Mouse (Mus musculus): ENCODE measurements around the gene Lamb2.

Lamb2 gene

GRCm38 (mm10) chr9:108491286-108491580 lies 11.7 kb downstream of the Lamb2 start:
- DNase-seq (ENCODE audit: low spot score in 2 of 2) = no peak

- DNase-seq (ENCODE audit: low spot score in 2 of 2) = peak; percentile 55 to 76
Observed at GRCm38 (mm10) chr9:108492043-108492750, 12.7 kb downstream of the Lamb2 start.

GRCm38 (mm10) chr9:108493246-108493645 lies 13.7 kb downstream of the Lamb2 start:
- no peak for DNase-seq (ENCODE audit: low spot score in 2 of 2)

GRCm38 (mm10) chr9:108494146-108494825 lies 14.8 kb downstream of the Lamb2 start:
- no peak for DNase-seq (ENCODE audit: low spot score in 2 of 2)

GRCm38 (mm10) chr9:108494905-108495304 lies 15.4 kb downstream of the Lamb2 start:
- DNase-seq (ENCODE audit: low spot score in 2 of 2) = no peak

GRCm38 (mm10) chr9:108499231-108499630 lies 19.7 kb downstream of the Lamb2 start:
- no peak for DNase-seq (ENCODE audit: low spot score in 2 of 2)

- DNase-seq (ENCODE audit: low spot score in 2 of 2) = no peak
Observed at GRCm38 (mm10) chr9:108499943-108500342, 20.4 kb downstream of the Lamb2 start.

- DNase-seq (ENCODE audit: low spot score in 2 of 2) = no peak
Observed at GRCm38 (mm10) chr9:108506901-108507300, 27.4 kb downstream of the Lamb2 start.

- DNase-seq (ENCODE audit: low spot score in 2 of 2) = peak; percentile 96 to 98
Observed at GRCm38 (mm10) chr9:108507619-108508434, 28.3 kb downstream of the Lamb2 start, which contains the start of gene Qars. TSS of gene Qars (plus strand) at chr9:108507706.

GRCm38 (mm10) chr9:108508776-108509175 lies 29.2 kb downstream of the Lamb2 start:
- peak in 1 of 2 experiments; percentile 18 for DNase-seq (ENCODE audit: low spot score in 2 of 2)

GRCm38 (mm10) chr9:108516380-108517251 lies 37.1 kb downstream of the Lamb2 start, which contains the start of gene Qrich1:
TSS of gene Qrich1 (plus strand) at chr9:108516806.
- peak; percentile 97 to 98 for DNase-seq (ENCODE audit: low spot score in 2 of 2)

GRCm38 (mm10) chr9:108517253-108517930 lies 37.9 kb downstream of the Lamb2 start:
- DNase-seq (ENCODE audit: low spot score in 2 of 2) = peak; percentile 93

GRCm38 (mm10) chr9:108517931-108518332 lies 38.4 kb downstream of the Lamb2 start:
- peak; percentile 58 to 75 for DNase-seq (ENCODE audit: low spot score in 2 of 2)

GRCm38 (mm10) chr9:108521604-108522003 lies 42.1 kb downstream of the Lamb2 start:
- no peak for DNase-seq (ENCODE audit: low spot score in 2 of 2)

GRCm38 (mm10) chr9:108523341-108523740 lies 43.8 kb downstream of the Lamb2 start:
- DNase-seq (ENCODE audit: low spot score in 2 of 2) = no peak

- DNase-seq (ENCODE audit: low spot score in 2 of 2) = no peak
Observed at GRCm38 (mm10) chr9:108525400-108525799, 45.9 kb downstream of the Lamb2 start.

GRCm38 (mm10) chr9:108530954-108531353 lies 51.4 kb downstream of the Lamb2 start:
- DNase-seq (ENCODE audit: low spot score in 2 of 2) = no peak

GRCm38 (mm10) chr9:108531496-108531895 lies 52.0 kb downstream of the Lamb2 start:
- DNase-seq (ENCODE audit: low spot score in 2 of 2) = no peak
